Mouse (Mus musculus): Measurements from ENCODE around the gene Gjc2. TPM values are rescaled to one million over a fixed set of nuclear protein-coding genes. Genes with fewer than 3 reads are reported as not detected.

Gene Gjc2
- polyA plus RNA-seq, 1 experiment from 2014 or later, result 0.55 TPM

Other genes starting within 250 kb of the Gjc2 start
- gene Rnf187, start 244.3 kb downstream of the Gjc2 start, polyA plus RNA-seq (2014; fragmentation: Nextera tagmentation; extraction: Ambion mirVana), result 240 and 258 TPM in 2 replicates
- 24.9 and 26.3 TPM in 2 replicates for gene Hist3h2ba, start 234.3 kb downstream of the Gjc2 start, polyA plus RNA-seq (2014; fragmentation: Nextera tagmentation; extraction: Ambion mirVana)
- gene Hist3h2a, start 228.5 kb downstream of the Gjc2 start, polyA plus RNA-seq (2014; fragmentation: Nextera tagmentation; extraction: Ambion mirVana), result 28.7 and 30.3 TPM in 2 replicates
- 0.24 and 0.28 TPM in 2 replicates for gene Trim17, start 228.5 kb downstream of the Gjc2 start, polyA plus RNA-seq (2014; fragmentation: Nextera tagmentation; extraction: Ambion mirVana)
- 16.5 and 19.6 TPM in 2 replicates for gene Trim11, start 205.1 kb downstream of the Gjc2 start, polyA plus RNA-seq (2014; fragmentation: Nextera tagmentation; extraction: Ambion mirVana)
- gene Obscn, start 46.8 kb downstream of the Gjc2 start, polyA plus RNA-seq (2014; fragmentation: Nextera tagmentation; extraction: Ambion mirVana), result 2.0 and 2.2 TPM in 2 replicates
- gene Iba57, start 19.5 kb downstream of the Gjc2 start, polyA plus RNA-seq (2014; fragmentation: Nextera tagmentation; extraction: Ambion mirVana), result 2.4 and 3.1 TPM in 2 replicates
- gene Guk1, start 9.0 kb upstream of the Gjc2 start, polyA plus RNA-seq (2014; fragmentation: Nextera tagmentation; extraction: Ambion mirVana), result 142 and 143 TPM in 2 replicates
- gene Mrpl55, start 19.3 kb upstream of the Gjc2 start, polyA plus RNA-seq (2014; fragmentation: Nextera tagmentation; extraction: Ambion mirVana), result 107 and 117 TPM in 2 replicates
- gene 2310033P09Rik, start 25.1 kb upstream of the Gjc2 start, polyA plus RNA-seq (2014; fragmentation: Nextera tagmentation; extraction: Ambion mirVana), result 29.9 and 33.5 TPM in 2 replicates
- 618 and 641 TPM in 2 replicates for gene Arf1, start 45.1 kb upstream of the Gjc2 start, polyA plus RNA-seq (2014; fragmentation: Nextera tagmentation; extraction: Ambion mirVana)
- not detected in 2 replicates for gene Wnt3a, start 107.5 kb upstream of the Gjc2 start, polyA plus RNA-seq (2014; fragmentation: Nextera tagmentation; extraction: Ambion mirVana)
- 2.5 TPM in 2 replicates for gene Wnt9a, start 123.7 kb upstream of the Gjc2 start, polyA plus RNA-seq (2014; fragmentation: Nextera tagmentation; extraction: Ambion mirVana)
- not detected in 2 replicates for gene Prss38, start 192.4 kb upstream of the Gjc2 start, polyA plus RNA-seq (2014; fragmentation: Nextera tagmentation; extraction: Ambion mirVana)

All from intestine, embryonic 14.5 days (tissue).